Mouse (Mus musculus): ENCODE results near the gene Tcam1. TPM values are rescaled to one million over a fixed set of nuclear protein-coding genes. Genes with fewer than 3 reads are reported as not detected.
A peak's percentile ranks its signal among the peaks of the same experiment; 100 is the strongest.

Tcam1 gene
- total RNA-seq, 2 experiments from 2014 or later, result 0.04 to 0.09 TPM

GRCm38 (mm10) chr11:106272644-106273310 is 3.7 kb upstream of the Tcam1 start, which contains the start of gene Smarcd2:
Gene Smarcd2 (minus strand): TSS chr11:106272972.
- peak; percentile 83 for ATAC-seq (ENCODE audit: poor library complexity, severe bottlenecking)

- no peak for ATAC-seq (ENCODE audit: poor library complexity, severe bottlenecking)
Measured at GRCm38 (mm10) chr11:106273311-106273684, 3.2 kb upstream of the Tcam1 start.

- ATAC-seq (ENCODE audit: poor library complexity, severe bottlenecking), result no peak
Measured at GRCm38 (mm10) chr11:106273811-106274210, 2.7 kb upstream of the Tcam1 start.

- ATAC-seq (ENCODE audit: poor library complexity, severe bottlenecking), result no peak
Measured at GRCm38 (mm10) chr11:106274374-106274773, 2.1 kb upstream of the Tcam1 start.

GRCm38 (mm10) chr11:106274971-106275411 is 1.5 kb upstream of the Tcam1 start:
- ATAC-seq (ENCODE audit: poor library complexity, severe bottlenecking), result no peak

GRCm38 (mm10) chr11:106282452-106282851 is 6.0 kb downstream of the Tcam1 start:
- ATAC-seq (ENCODE audit: poor library complexity, severe bottlenecking), result no peak

GRCm38 (mm10) chr11:106283371-106283770 is 6.9 kb downstream of the Tcam1 start:
- no peak for ATAC-seq (ENCODE audit: poor library complexity, severe bottlenecking)

- no peak for ATAC-seq (ENCODE audit: poor library complexity, severe bottlenecking)
Measured at GRCm38 (mm10) chr11:106284126-106284525, 7.7 kb downstream of the Tcam1 start.

GRCm38 (mm10) chr11:106286206-106286605 is 9.7 kb downstream of the Tcam1 start:
- ATAC-seq (ENCODE audit: poor library complexity, severe bottlenecking), result no peak

- ATAC-seq (ENCODE audit: poor library complexity, severe bottlenecking), result no peak
Measured at GRCm38 (mm10) chr11:106286987-106287386, 10.5 kb downstream of the Tcam1 start.

- ATAC-seq (ENCODE audit: poor library complexity, severe bottlenecking), result no peak
Measured at GRCm38 (mm10) chr11:106289369-106289768, 12.9 kb downstream of the Tcam1 start.

GRCm38 (mm10) chr11:106290376-106290775 is 13.9 kb downstream of the Tcam1 start:
- no peak for ATAC-seq (ENCODE audit: poor library complexity, severe bottlenecking)

GRCm38 (mm10) chr11:106291861-106292260 is 15.4 kb downstream of the Tcam1 start:
- no peak for ATAC-seq (ENCODE audit: poor library complexity, severe bottlenecking)

GRCm38 (mm10) chr11:106301765-106302164 is 25.3 kb downstream of the Tcam1 start, which contains the start of gene Gh:
Gene Gh (minus strand): TSS chr11:106301865.
- ATAC-seq (ENCODE audit: poor library complexity, severe bottlenecking), result no peak

- peak; percentile 92 for ATAC-seq (ENCODE audit: poor library complexity, severe bottlenecking)
Measured at GRCm38 (mm10) chr11:106302634-106303033, 26.2 kb downstream of the Tcam1 start.

GRCm38 (mm10) chr11:106305348-106306064 is 29.0 kb downstream of the Tcam1 start:
- ATAC-seq (ENCODE audit: poor library complexity, severe bottlenecking), result peak; percentile 83

GRCm38 (mm10) chr11:106306065-106306385 is 29.6 kb downstream of the Tcam1 start:
- no peak for ATAC-seq (ENCODE audit: poor library complexity, severe bottlenecking)

GRCm38 (mm10) chr11:106306758-106307157 is 30.3 kb downstream of the Tcam1 start:
- ATAC-seq (ENCODE audit: poor library complexity, severe bottlenecking), result no peak

GRCm38 (mm10) chr11:106307432-106307831 is 31.0 kb downstream of the Tcam1 start:
- no peak for ATAC-seq (ENCODE audit: poor library complexity, severe bottlenecking)

- no peak for ATAC-seq (ENCODE audit: poor library complexity, severe bottlenecking)
Measured at GRCm38 (mm10) chr11:106308162-106308561, 31.7 kb downstream of the Tcam1 start.

GRCm38 (mm10) chr11:106310123-106310522 is 33.7 kb downstream of the Tcam1 start:
- no peak for ATAC-seq (ENCODE audit: poor library complexity, severe bottlenecking)

GRCm38 (mm10) chr11:106313533-106313932 is 37.1 kb downstream of the Tcam1 start:
- ATAC-seq (ENCODE audit: poor library complexity, severe bottlenecking), result peak; percentile 66

All from megakaryocyte, adult 5-6 weeks (primary cell).